Mouse (Mus musculus) stomach, embryonic 16.5 days (tissue): ENCODE data around the gene Tdpoz1. TPM values are rescaled to one million over a fixed set of nuclear protein-coding genes. Genes with fewer than 3 reads are reported as not detected.
"Not testable (repeated sequence)": the region's sequence is repeated elsewhere in the genome, so short reads cannot be mapped to it uniquely, and the experiment has no call there.

Experiments
- ATAC-seq: fragments of 200-750 bp; cut with Nextera tagmentation; 2 replicates; pipeline ENCODE4 v1.8.0; 2017; ENCODE audit warnings: moderate number of reproducible peaks, moderate TSS enrichment; ENCODE audit not compliant: insufficient read depth, low FRiP score
- H3K27ac ChIP-seq: fragments of 300-500 bp; sonication (generic); 2 replicates; pipeline ENCODE4 v1.5.1; 2014; ENCODE audit warnings: low read length
- H3K27me3 ChIP-seq: fragments of 300-500 bp; sonication (generic); 2 replicates; pipeline ENCODE4 v1.6.1; 2014; ENCODE audit warnings: low read length, control low read depth, mixed read lengths; ENCODE audit not compliant: control insufficient read depth, insufficient read depth
- H3K36me3 ChIP-seq: fragments of 300-500 bp; sonication (generic); 2 replicates; pipeline ENCODE4 v1.6.1; 2014; ENCODE audit warnings: low read length; ENCODE audit not compliant: control insufficient read depth, insufficient read depth
- H3K4me1 ChIP-seq: fragments of 300-500 bp; sonication (generic); 2 replicates; pipeline ENCODE4 v1.6.1; 2014; ENCODE audit warnings: low read length, control low read depth, mixed read lengths; ENCODE audit not compliant: control insufficient read depth, insufficient read depth
- H3K4me2 ChIP-seq: fragments of 300-500 bp; sonication (generic); 2 replicates; pipeline ENCODE4 v1.6.1; 2014; ENCODE audit warnings: low read depth, low read length, mixed read lengths
- H3K4me3 ChIP-seq: fragments of 300-500 bp; sonication (generic); replicated peaks from 2 replicates; pipeline ENCODE4 v1.5.1; 2014; ENCODE audit warnings: mild to moderate bottlenecking, low read length
- H3K9ac ChIP-seq: fragments of 300-500 bp; sonication (generic); 2 replicates; pipeline ENCODE4 v1.6.1; 2014; ENCODE audit warnings: low read length
- H3K9me3 ChIP-seq: fragments of 300-500 bp; sonication (generic); replicated peaks from 2 replicates; pipeline ENCODE4 v1.6.1; 2016; ENCODE audit warnings: low read length, control low read depth; ENCODE audit not compliant: control insufficient read depth
- WGBS: fragments of 180-500 bp; shearing (Covaris S2); extraction: QIAGEN DNeasy Blood & Tissue Kit; methylation state at CpG from one replicate; pipeline ENCODE4 v1.1.7; 2014; 5-methylcytosine and 5-hydroxymethylcytosine counted together
- polyA plus RNA-seq: library from polyadenylated mRNA; unstranded; fragments of >200 nt; fragmentation: Nextera tagmentation; extraction: Ambion mirVana; gene quantifications from 2 replicates; pipeline ENCODE4 v1.2.1, GENCODE M21; 2015

The Tdpoz1 gene
- polyA plus RNA-seq, result not detected in 2 replicates

DNA sequence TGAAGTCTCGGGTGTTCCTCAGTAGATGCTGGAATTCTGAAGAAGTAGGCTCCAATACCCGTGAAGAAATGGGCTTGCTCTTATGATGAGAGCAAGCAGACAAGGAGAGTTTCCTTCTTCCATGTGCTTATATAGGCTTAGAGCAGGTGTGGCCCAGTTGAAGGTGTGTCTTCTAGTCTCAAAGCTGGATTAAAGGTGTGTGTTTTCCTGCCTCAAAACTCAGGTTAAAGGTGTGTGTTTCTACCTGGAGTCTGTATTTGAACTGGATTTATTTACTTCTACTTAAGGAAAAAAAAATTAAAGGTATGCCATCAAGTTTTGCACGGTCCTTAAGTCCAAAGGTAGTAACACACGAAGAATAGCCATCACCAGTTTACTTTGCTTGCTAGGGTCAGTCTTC is at the start of gene Tdpoz1:
TSS of gene Tdpoz1 (minus strand) at position 101 of the 400 bp plus-strand sequence.
- 78% methylated on average over 2 of the region's 4 CpGs for WGBS
- H3K27me3 ChIP-seq, H3K27ac ChIP-seq, H3K4me2 ChIP-seq, H3K9ac ChIP-seq, ATAC-seq, H3K9me3 ChIP-seq, H3K4me3 ChIP-seq, H3K36me3 ChIP-seq, H3K4me1 ChIP-seq: not testable (repeated sequence)

DNA sequence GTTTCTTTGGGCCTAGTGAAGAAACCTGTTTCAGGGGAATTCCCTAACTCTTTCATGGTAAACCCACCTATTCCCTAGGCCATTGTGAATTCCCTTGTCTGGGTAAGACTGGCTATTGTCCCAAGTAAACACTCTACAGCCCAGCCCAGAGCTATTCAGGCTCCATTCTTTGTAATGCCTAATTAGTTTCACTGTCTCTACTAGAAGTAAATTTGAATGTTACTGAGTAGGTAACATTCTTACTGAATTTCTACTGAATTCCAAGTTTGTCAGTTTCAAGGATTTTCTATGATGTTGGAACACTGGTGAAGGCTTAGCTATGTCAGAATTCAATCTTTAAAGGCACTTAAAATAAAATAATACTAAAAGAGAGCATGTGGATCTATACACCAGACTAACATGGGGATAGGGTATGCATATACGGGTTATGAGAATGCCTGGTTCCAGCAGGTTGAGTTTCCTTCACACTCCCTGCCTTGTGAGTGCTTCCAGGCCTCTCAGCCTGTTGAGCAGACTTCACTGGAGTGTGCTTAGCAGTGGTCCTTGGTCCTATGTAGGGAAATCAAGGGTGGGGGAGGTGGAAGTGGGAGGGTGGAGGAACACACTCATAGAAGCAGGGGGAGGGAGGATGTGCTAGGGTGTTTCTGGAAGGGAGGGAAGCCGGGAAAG is 33.0 kb upstream of the Tdpoz1 start:
- H3K36me3 ChIP-seq, H3K27ac ChIP-seq, H3K4me3 ChIP-seq, H3K9me3 ChIP-seq, H3K4me1 ChIP-seq, H3K9ac ChIP-seq, H3K4me2 ChIP-seq, ATAC-seq, H3K27me3 ChIP-seq: not testable (repeated sequence)
- WGBS, result 81% methylated on average over 2 of the region's 2 CpGs

DNA sequence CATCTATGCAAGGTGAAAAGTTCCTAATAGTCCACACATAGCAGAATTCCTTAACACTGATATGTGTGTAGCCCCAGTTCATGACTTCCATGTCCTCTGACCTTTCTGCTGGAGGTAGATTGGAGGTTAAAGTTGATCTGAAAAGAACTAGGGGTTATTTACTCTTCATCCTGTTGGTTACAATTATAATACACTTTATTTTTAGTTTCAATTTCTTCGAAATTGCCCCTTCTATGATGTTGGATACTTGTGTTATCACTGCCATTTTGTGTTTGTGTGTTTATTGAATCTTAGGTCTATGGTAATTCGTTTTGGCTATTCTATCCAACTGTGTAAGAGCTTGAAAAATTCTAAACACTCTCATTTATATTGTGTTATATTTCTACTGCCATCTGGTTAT is 16.9 kb upstream of the Tdpoz1 start, which contains the start of gene Gm37596:
TSS of gene Gm37596 (minus strand) at position 101 of the 400 bp plus-strand sequence.
- not testable (repeated sequence) for H3K27me3 ChIP-seq, ATAC-seq, H3K9ac ChIP-seq, H3K36me3 ChIP-seq, H3K9me3 ChIP-seq, H3K27ac ChIP-seq, H3K4me3 ChIP-seq, H3K4me1 ChIP-seq, H3K4me2 ChIP-seq
- WGBS, result 86% methylated on average over 1 of the region's 2 CpGs

DNA sequence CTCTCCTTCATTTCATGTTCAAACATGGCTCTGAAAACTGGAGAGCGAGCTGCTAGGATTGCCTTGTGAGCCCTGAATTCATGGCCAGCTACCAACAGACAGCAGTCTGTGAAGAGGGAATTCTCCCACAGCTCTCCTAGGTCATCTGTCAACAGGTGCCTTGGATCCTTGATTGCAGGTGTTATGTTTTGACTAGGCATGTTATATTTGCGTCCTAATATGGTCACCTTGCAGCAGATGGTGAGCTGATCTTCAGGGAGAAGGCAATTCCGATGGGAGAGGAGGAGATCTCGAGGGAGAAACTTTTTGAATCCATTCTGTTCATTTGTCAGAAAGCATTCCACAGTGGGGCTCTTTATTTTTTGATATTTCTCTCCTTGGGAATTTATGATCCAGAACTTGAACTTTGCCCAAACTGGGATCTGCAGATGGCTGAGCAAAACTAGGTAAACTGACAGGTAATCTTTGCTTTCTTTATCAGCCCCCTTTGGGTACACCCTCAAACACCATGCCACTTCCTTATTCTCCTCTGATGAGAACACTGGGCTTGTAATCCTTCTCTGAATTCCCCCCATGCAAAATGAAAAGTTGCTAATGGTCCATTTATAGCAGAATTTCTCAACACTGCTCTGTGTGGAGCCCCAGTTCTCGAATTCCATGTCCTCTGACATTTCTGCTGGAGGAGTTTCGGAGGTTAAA is 5.2 kb downstream of the Tdpoz1 start:
- H3K27ac ChIP-seq, H3K36me3 ChIP-seq, H3K9ac ChIP-seq, H3K4me2 ChIP-seq, H3K4me3 ChIP-seq, H3K9me3 ChIP-seq, H3K27me3 ChIP-seq, H3K4me1 ChIP-seq, ATAC-seq: not testable (repeated sequence)
- 72% methylated on average over 4 of the region's 6 CpGs for WGBS

DNA sequence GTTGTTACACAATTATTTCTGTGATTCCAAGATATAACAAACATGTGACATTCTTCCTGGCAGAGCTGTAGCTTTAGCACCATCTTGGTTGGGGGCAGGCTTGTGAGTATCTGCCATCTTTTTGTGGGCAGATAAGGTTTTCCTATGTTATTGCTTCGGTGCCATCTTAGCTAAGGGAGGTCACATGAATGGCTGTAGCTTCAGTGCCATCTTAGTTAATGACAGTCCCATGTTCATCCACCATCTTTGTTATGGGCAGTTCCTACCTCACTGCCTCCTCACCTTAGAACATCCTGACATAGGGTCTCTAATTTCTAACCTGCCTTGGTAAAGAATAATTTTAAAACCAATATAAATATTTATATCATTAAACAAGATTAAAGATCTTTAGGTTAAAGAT is 21.9 kb downstream of the Tdpoz1 start:
- Histone ChIP-seq H3K27me3 (no peaks in the 10 kb centered on the region), H3K4me1 (no peaks in the 10 kb centered on the region), H3K9ac (no peak overlapping the region), H3K9me3 (no peaks in the 10 kb centered on the region), H3K4me2 (no peak overlapping the region), H3K4me3 (no peak overlapping the region), H3K27ac (no peak overlapping the region), H3K36me3 (no peaks in the 10 kb centered on the region)
- 68% methylated on average over 1 of the region's 1 CpGs for WGBS
- ATAC-seq, result no peak

DNA sequence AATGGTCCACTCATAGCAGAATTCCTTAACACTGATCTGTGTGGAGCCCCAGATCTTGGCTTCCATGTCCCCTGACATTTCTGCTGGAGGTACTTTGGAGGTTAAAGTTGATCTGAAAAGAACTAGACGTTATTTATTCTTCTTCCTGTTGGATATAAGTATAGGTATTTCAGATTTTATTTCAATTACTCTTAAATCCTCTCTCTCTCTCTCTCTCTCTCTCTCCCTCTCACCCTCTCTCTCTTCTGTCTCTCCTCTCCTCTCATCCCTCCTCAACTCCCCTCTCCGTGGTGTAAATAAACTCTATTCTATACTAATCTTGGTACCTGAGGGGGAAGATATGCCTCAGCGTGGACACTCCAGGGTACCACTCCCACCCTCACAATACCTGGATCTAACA is 23.5 kb downstream of the Tdpoz1 start, which contains the start of gene Tdpoz2:
TSS of gene Tdpoz2 (minus strand) at position 101 of the 400 bp plus-strand sequence.
- ATAC-seq, result no peak
- Histone ChIP-seq H3K27ac (no peak within 1 kb of the TSS), H3K27me3 (no peaks in the 10 kb centered on the region), H3K9ac (no peak within 1 kb of the TSS), H3K4me1 (no peaks in the 10 kb centered on the region), H3K36me3 (no peaks in the 10 kb centered on the region), H3K4me2 (no peak within 1 kb of the TSS), H3K4me3 (no peak within 1 kb of the TSS), H3K9me3 (no peaks in the 10 kb centered on the region)
- 70% methylated on average over 3 of the region's 3 CpGs for WGBS

DNA sequence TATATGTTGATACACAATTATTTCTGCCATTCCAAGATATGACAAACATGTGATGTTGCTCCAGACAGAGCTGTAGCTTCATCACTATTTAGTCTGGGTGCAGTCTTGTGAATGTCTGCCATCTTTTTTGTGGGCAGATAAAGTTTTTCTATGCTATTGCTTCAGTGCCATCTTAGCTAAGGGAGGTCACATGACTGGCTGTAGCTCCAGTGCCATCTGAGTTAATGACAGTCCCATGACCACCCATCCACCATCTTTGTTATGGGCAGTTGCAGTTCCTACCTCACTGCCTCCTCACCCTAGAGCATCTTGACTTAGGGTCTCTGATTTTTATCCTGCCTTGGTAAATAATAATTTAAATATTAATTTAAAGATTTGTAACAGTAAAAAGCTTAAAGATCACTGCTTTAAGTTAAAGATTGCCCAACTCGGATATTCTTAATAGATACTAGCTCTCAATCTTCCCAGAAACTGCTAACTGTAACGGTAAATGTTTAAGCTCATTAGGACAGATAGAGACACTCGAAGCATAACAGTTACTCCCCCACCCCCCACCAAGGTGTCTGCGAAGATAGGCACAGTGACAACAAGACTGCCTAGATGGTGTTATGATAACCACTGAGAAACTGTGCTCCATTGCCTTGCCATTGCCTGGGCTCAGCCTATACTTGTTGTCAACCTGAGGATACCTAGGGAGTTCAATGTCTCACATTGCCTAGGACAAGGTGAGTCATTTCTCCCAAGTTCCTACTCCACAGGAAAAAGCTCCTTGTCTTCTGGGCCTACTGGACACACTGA is 45.0 kb downstream of the Tdpoz1 start:
- whole genome bisulfite sequencing, result 82% methylated on average over 4 of the region's 4 CpGs
- H3K4me3 ChIP-seq, H3K27me3 ChIP-seq, H3K4me1 ChIP-seq, H3K4me2 ChIP-seq, H3K27ac ChIP-seq, H3K9ac ChIP-seq, H3K9me3 ChIP-seq, ATAC-seq, H3K36me3 ChIP-seq: not testable (repeated sequence)
